7 mouse cellular contexts compared by ENCODE assay signal in the genomic region with DNA sequence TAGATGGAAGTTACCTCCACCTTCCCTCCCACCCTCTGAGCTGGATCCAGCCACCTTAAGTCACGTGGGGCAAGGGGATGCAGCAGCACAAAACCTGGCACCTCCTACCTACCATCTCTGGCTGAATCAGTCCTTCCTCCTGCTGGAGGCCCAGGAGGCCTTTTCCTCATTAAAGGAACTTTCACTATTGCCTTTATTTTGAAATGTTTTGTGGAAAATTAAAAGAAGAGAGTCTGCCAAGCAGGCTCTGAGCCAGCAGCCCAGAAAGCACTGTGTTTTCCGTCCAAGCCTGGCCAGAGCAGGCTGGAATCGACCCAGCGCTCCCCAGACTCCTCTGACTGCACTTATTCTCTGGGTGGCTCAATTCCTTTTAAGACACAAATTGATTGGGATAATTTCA.
DNase-seq lines count a peak whose midpoint lies in the region; ATAC-seq lines count a peak whose summit lies in the region.

No protein-coding gene starts in this region.

- ATAC-seq in erythroblast, adult 5-6 weeks (replicated peaks; ENCODE audit: low FRiP score, poor library complexity, severe bottlenecking), result no peak

- peak; percentile 54 for DNase-seq in layer of hippocampus, adult 11-12 months (ENCODE audit: low spot score)
- DNase-seq in layer of hippocampus, adult 9-10 months (ENCODE audit: low spot score), result no peak
- peak; percentile 53 for DNase-seq in gastrocnemius, adult 18-20 months (ENCODE audit: low spot score)
- DNase-seq in heart, postnatal 14 days, result peak; percentile 69 to 74
- DNase-seq in lung, postnatal 36 days, result peak; percentile 62
- DNase-seq in spleen, postnatal 4 days (ENCODE audit: low spot score in 2 of 2), result no peak

- intact Hi-C loops in heart, postnatal 14 days (cut with DNase I), result no loop called here

Comparison
In these comparisons a context has a peak if more than half of its experiments do, and no peak if none do; other contexts are left out.
1. DNase-seq: peak in layer of hippocampus, adult 11-12 months (single experiment), gastrocnemius, adult 18-20 months (single experiment), heart, postnatal 14 days (2 of 2) and lung, postnatal 36 days (single experiment); none in layer of hippocampus, adult 9-10 months (single experiment) and spleen, postnatal 4 days (0 of 2).